Mouse (Mus musculus): ENCODE measurements around the gene Ulk3. TPM values are rescaled to one million over a fixed set of nuclear protein-coding genes. Genes with fewer than 3 reads are reported as not detected.

Gene Ulk3
- polyA plus RNA-seq, 1 experiment from 2014 or later: 21.6 TPM

DNA sequence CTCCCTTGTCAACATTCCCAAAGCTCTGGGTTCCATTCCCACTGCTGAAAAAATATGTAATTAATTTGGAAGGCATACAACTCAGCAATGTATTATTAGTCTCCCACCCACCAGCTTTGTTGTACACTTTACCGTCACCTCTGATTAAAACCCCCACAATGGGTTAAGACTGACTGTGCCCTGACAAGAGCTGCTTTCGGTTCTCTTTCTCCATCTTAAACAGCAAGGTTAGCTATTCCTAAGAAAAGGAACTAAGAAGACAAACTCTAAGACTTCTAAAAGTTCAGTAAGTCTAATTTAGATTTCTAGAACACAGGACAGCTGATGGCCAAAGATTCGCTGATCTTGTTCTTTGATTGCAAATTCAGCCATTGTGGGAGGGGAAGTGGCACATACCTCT is 32.0 kb upstream of the Ulk3 start:
- Histone ChIP-seq H3K4me1 (peaks cover 23% of the 10 kb centered on the region), H3K27me3 (no peaks in the 10 kb centered on the region), H3K36me3 (no peaks in the 10 kb centered on the region), H3K9me3 (no peaks in the 10 kb centered on the region), H3K4me2 (replicated peaks) (no peak overlapping the region), H3K27ac (replicated peaks) (no peak overlapping the region), H3K9ac (replicated peaks) (no peak overlapping the region), H3K4me3 (no peak overlapping the region)
- no peak for ATAC-seq (ENCODE audit: low FRiP score, low read depth)
- WGBS: 77% methylated on average over 3 of the region's 3 CpGs

DNA sequence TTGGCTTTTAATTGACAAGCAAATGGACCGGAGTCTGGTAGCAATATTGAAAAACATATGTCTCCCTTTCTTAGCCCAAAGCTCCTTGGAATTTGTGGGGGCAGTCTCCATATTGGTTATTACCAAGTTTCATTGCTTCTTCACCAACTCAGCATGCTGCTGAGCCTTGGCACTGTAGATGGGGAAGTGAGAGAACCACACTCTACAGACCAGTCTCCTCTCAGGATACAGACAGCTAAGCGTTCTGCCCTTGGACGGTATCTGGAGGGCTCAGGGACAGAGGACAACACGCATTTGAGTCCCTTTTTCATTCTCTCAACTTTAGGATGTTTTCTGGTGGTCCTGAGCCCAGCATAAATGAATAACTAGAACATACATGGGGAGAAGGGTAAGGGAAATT is 30.6 kb upstream of the Ulk3 start:
- Histone ChIP-seq H3K9ac (replicated peaks) (no peak overlapping the region), H3K27ac (replicated peaks) (no peak overlapping the region), H3K4me1 (peaks cover 29% of the 10 kb centered on the region), H3K9me3 (no peaks in the 10 kb centered on the region), H3K36me3 (no peaks in the 10 kb centered on the region), H3K4me2 (replicated peaks) (no peak overlapping the region), H3K27me3 (no peaks in the 10 kb centered on the region), H3K4me3 (no peak overlapping the region)
- WGBS: 83% methylated on average over 4 of the region's 4 CpGs
- no peak for ATAC-seq (ENCODE audit: low FRiP score, low read depth)

DNA sequence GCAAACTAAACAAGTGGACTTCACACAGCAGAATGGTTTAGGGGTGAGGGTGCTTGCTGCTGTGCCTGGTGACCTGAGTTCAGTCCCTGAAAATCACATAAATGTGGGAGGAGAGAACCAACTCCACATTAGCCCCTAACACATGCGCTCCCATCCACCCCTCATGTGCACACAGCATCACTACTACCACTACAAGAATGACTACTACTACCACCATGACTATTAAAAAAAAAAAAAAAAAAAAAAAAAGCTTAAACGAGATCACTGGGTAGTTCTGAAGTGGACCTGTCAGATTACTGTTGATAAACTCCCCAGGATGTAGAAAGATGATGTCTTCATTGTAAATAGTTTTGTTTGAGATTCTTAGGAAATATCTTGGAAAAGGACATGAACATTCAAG is 29.7 kb upstream of the Ulk3 start:
- no peaks in the 10 kb centered on the region for H3K27me3 ChIP-seq
- no peaks in the 10 kb centered on the region for H3K9me3 ChIP-seq
- peaks cover 22% of the 10 kb centered on the region for H3K4me1 ChIP-seq
- H3K4me2 ChIP-seq (replicated peaks): no peak overlapping the region
- H3K36me3 ChIP-seq: no peaks in the 10 kb centered on the region
- H3K27ac ChIP-seq (replicated peaks): no peak overlapping the region
- ATAC-seq (ENCODE audit: low FRiP score, low read depth): no peak
- H3K9ac ChIP-seq (replicated peaks): no peak overlapping the region
- no peak overlapping the region for H3K4me3 ChIP-seq
- WGBS: 70% methylated on average over 2 of the region's 2 CpGs

DNA sequence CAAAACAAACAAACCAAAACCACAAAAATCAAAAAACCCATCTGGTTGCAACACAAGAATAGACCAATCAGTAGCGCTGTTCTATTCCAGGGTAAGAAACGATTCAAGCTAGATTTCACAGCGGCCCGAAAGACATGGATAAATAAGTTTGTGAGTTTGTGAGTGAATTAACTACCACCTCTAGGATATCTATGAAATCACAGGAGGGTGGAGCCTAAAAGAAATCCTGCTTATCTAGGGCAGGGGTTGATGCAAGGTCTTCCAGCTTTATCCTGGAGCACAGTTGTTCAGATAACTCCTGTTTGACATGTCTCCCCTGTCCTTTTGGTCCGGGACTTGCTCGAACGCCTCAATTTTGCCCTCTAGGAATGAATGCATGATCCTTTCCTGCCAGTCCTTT is 29.0 kb upstream of the Ulk3 start:
- 29% methylated on average over 7 of the region's 7 CpGs for WGBS

DNA sequence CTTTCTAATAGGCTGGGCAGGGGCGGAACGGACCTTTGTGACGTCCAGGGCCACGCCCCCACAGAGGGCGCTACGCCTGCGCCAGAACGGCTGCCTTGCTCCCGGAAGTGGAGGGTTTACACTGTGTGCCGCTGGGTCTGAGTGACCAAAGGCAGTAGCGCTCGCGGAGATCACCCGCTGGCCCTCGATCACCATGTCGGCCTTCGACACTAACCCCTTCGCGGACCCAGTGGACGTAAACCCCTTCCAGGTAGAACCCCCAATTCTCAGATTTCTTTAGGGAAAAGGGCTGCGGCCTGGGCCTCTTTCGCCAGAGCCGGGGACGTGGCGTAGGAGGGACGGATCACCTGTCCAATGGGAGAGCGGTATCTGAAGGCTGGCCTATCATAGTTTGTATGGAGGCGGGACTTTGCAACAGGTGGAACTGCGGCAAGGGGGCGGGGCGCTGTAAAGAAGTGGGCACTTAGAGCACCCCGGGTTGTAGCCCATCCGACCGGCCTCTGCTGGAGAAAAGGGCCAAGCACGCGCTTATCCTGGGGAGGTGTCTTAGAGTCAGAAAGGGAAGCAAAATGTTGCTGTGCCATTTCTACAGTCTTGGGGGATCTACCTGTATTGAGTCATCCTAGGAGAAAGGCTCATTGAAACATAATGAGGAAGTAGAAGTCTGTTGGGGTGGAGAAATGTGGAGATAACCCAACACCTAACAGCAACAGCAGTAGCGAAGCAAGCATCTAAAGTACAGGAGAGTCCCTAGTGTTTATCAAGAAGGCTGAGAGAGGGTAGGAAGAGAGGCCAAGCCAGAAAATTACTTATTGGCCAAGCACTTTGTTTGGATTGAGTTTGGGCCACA is 28.2 kb upstream of the Ulk3 start, which contains the start of gene Scamp2:
Gene Scamp2, plus strand, starts transcription at position 83 of the 850 bp plus-strand sequence.
- WGBS: 1% methylated on average over 37 of the region's 37 CpGs
- H3K9ac ChIP-seq (replicated peaks): peak within 1 kb of the TSS; percentile 62
- peak within 1 kb of the TSS; percentile 81 for H3K27ac ChIP-seq (replicated peaks)
- ATAC-seq (ENCODE audit: low FRiP score, low read depth): peak; percentile 99
- peak within 1 kb of the TSS; percentile 71 for H3K4me3 ChIP-seq
- H3K36me3 ChIP-seq: 0 out of 2 replicates have a peak, but pooled peaks cover under 1% of the 10 kb centered on the region
- H3K9me3 ChIP-seq: no peaks in the 10 kb centered on the region
- peaks cover 22% of the 10 kb centered on the region for H3K4me1 ChIP-seq
- peak within 1 kb of the TSS; percentile 93 for H3K4me2 ChIP-seq (replicated peaks)
- H3K27me3 ChIP-seq: no peaks in the 10 kb centered on the region

More for the DNA sequence above, 29.0 kb upstream of the Ulk3 start:
- Histone ChIP-seq H3K4me2 (replicated peaks) (peak overlapping the region; percentile 93), H3K27me3 (no peaks in the 10 kb centered on the region), H3K36me3 (no peaks in the 10 kb centered on the region), H3K4me1 (peaks cover 22% of the 10 kb centered on the region), H3K4me3 (peak overlapping the region; percentile 71), H3K9me3 (no peaks in the 10 kb centered on the region), H3K9ac (replicated peaks) (peak overlapping the region; percentile 62), H3K27ac (replicated peaks) (peak overlapping the region; percentile 81)
- no peak for ATAC-seq (ENCODE audit: low FRiP score, low read depth)

DNA sequence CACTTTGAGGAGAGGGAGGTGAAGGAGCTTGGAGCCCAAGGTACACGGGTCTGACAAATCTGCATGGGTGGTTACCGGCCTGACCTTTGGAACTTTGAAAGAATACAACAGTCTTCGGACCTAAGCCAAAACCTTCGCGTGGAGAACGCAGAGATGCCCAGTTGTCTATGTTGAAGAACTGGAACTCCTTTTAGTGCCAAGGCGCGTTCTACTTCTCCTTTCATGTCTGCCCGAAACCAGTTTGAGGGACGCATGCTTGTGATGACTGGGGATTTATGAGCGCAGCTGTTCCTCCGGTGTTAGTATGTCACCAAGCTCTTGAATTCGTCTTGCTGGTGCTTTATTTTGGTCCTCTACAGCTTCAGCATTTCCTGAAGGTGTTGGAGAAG is 27.5 kb upstream of the Ulk3 start:
- peaks cover 22% of the 10 kb centered on the region for H3K4me1 ChIP-seq
- H3K9ac ChIP-seq (replicated peaks): no peak overlapping the region
- H3K4me3 ChIP-seq: peak overlapping the region; percentile 71
- H3K27me3 ChIP-seq: no peaks in the 10 kb centered on the region
- peak overlapping the region; percentile 93 for H3K4me2 ChIP-seq (replicated peaks)
- H3K36me3 ChIP-seq: 0 out of 2 replicates have a peak, but pooled peaks cover 5% of the 10 kb centered on the region
- no peak for ATAC-seq (ENCODE audit: low FRiP score, low read depth)
- H3K9me3 ChIP-seq: no peaks in the 10 kb centered on the region
- no peak overlapping the region for H3K27ac ChIP-seq (replicated peaks)
- WGBS: 83% methylated on average over 13 of the region's 13 CpGs

DNA sequence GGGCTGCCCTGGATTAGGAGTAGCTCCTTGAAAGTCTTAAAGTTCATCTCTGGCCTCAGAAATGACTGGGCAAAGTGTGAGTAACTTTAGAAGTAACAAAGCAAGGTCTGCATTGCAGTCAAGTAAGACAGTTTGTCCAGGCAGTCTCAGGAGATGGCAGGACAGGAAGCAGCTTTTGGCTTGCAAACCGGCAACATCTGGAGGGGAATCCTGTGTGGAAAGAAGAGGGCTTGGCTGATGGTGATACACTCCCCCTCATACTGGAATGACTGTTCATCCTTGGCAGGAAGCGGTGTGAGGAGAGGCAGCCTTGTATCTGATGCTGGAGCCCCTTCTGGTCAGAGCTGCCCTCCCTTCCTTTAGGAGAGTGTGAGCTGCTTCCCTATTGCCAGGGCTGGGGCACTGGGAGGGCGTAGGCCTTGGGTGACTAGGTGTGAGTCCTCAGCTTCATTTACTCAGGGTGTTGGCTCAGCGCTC is 26.3 kb upstream of the Ulk3 start:
- Histone ChIP-seq H3K9ac (replicated peaks) (no peak overlapping the region), H3K27ac (replicated peaks) (no peak overlapping the region), H3K9me3 (no peaks in the 10 kb centered on the region), H3K4me2 (replicated peaks) (no peak overlapping the region), H3K4me1 (peaks cover 22% of the 10 kb centered on the region), H3K36me3 (0 out of 2 replicates have a peak, but pooled peaks cover 5% of the 10 kb centered on the region), H3K4me3 (no peak overlapping the region), H3K27me3 (no peaks in the 10 kb centered on the region)
- no peak for ATAC-seq (ENCODE audit: low FRiP score, low read depth)
- 81% methylated on average over 4 of the region's 4 CpGs for WGBS

DNA sequence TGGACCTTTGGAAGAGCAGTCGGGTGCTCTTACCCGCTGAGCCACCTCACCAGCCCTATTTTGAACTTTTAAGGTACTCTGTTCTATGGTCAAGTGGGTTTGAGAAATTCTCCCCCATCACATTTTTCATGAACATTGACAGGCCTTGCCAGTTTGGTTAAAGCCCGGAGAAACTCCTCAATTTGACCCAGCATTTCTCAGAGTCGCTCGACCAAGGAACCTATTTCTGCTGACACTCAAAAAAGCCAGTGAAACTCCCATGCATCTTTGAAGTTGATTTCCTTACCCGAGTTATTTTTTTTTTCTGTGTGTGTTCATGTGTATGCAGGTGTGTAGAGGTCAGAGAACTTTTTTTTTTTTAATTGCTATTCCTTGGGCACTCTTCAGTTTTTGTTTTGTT is 24.6 kb upstream of the Ulk3 start:
- H3K36me3 ChIP-seq: peaks cover 20% of the 10 kb centered on the region
- no peak for ATAC-seq (ENCODE audit: low FRiP score, low read depth)
- H3K27me3 ChIP-seq: no peaks in the 10 kb centered on the region
- WGBS: 92% methylated on average over 6 of the region's 6 CpGs
- H3K4me1 ChIP-seq: peaks cover 22% of the 10 kb centered on the region
- no peak overlapping the region for H3K4me2 ChIP-seq (replicated peaks)
- no peak overlapping the region for H3K4me3 ChIP-seq
- no peak overlapping the region for H3K27ac ChIP-seq (replicated peaks)
- H3K9ac ChIP-seq (replicated peaks): no peak overlapping the region
- H3K9me3 ChIP-seq: no peaks in the 10 kb centered on the region

DNA sequence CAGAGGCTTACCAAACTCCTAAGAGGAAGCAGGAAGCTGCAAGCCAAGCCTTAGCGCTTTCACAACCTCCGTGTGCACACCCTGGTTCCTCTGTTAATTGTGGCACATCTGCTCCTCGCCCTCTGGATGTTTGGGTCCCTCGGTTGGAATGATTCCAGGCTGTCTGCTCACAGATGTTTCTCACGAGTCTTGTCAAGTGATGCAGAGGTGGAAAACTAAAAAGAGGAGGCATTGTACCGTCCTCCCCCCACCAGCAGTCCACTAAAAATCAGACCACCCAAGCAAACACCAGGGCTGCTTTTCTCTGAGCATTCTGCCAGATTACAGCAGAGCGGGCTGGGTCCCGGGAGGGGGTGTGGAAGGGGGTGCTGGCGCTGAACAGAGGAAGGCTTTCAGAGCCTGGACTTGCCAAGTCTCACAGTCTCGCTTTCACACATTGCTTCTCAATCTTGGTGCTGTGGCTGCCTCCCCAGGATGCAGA is 23.5 kb upstream of the Ulk3 start:
- Histone ChIP-seq H3K9me3 (no peaks in the 10 kb centered on the region), H3K4me1 (peaks cover 20% of the 10 kb centered on the region), H3K27ac (replicated peaks) (no peak overlapping the region), H3K36me3 (peaks cover 28% of the 10 kb centered on the region), H3K9ac (replicated peaks) (no peak overlapping the region), H3K4me3 (no peak overlapping the region), H3K27me3 (no peaks in the 10 kb centered on the region), H3K4me2 (replicated peaks) (no peak overlapping the region)
- ATAC-seq (ENCODE audit: low FRiP score, low read depth): no peak
- WGBS: 65% methylated on average over 10 of the region's 10 CpGs

DNA sequence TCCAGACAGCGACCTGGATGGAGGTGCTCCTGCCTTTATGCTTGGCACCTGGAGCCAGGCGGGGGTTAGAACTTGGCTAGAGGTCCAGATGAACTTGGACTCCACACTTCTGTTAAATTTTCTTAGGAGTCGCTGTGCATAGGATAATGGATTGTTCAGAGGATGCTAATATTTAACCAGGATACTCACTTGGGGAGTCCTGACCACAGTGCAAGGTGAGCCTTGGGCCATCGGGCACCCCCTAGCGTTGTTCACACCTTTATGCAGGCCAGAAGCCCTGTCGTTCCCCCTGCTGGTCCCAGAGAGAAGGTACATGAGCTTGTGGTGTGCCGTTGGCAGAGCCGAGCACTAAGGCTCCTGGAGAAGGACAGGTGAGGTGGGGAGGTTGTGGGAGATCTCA is 22.4 kb upstream of the Ulk3 start:
- no peak for ATAC-seq (ENCODE audit: low FRiP score, low read depth)
- WGBS: 62% methylated on average over 8 of the region's 8 CpGs
- peaks cover 38% of the 10 kb centered on the region for H3K36me3 ChIP-seq
- peaks cover 12% of the 10 kb centered on the region for H3K4me1 ChIP-seq
- H3K9ac ChIP-seq (replicated peaks): no peak overlapping the region
- H3K27me3 ChIP-seq: no peaks in the 10 kb centered on the region
- no peak overlapping the region for H3K4me2 ChIP-seq (replicated peaks)
- H3K9me3 ChIP-seq: no peaks in the 10 kb centered on the region
- no peak overlapping the region for H3K27ac ChIP-seq (replicated peaks)
- H3K4me3 ChIP-seq: no peak overlapping the region

DNA sequence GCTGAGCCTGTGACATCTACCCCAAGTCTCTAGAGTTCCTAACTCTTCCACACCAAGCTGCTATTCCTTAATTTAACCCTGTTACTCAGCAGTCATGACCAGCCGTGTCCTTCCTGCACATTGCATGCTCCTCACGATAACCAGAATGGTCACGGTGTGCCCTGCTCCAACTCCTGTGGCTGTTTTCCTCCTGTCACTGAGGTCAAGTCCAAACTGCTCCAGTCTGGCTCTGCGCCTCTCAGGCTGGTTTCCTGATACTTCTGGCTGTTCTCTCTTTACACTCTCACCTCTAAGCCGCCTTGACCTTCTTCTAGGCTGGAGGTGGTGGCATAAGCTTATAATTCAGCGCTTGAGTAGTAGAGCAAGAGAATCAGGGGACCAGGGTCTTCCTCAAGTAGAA is 20.8 kb upstream of the Ulk3 start:
- Histone ChIP-seq H3K4me2 (replicated peaks) (no peak overlapping the region), H3K9ac (replicated peaks) (no peak overlapping the region), H3K36me3 (peaks cover 45% of the 10 kb centered on the region), H3K27ac (replicated peaks) (no peak overlapping the region), H3K27me3 (no peaks in the 10 kb centered on the region), H3K4me1 (no peaks in the 10 kb centered on the region), H3K4me3 (no peak overlapping the region), H3K9me3 (no peaks in the 10 kb centered on the region)
- 95% methylated on average over 6 of the region's 6 CpGs for WGBS
- no peak for ATAC-seq (ENCODE audit: low FRiP score, low read depth)

DNA sequence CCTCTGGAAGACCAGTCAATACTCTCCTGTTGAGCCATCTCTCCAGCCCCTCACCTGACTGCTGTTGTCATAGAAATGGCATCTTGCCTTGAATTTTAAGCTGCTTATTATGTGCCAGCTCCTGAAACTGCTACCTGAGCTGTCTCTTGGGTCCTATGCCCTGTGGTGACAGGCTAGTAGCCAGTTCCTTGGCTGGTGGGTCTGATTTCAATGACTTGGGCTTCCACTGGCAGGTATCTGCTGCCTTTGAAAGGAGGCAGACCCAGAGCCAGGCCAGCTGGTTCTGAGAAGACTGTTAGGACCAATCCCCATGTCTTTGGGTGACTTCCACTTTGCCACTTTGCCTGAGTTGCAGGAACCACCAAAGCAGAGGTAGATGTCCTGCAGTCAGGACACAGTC is 14.9 kb upstream of the Ulk3 start:
- Histone ChIP-seq H3K27ac (replicated peaks) (no peak overlapping the region), H3K4me1 (no peaks in the 10 kb centered on the region), H3K4me3 (no peak overlapping the region), H3K9me3 (no peaks in the 10 kb centered on the region), H3K9ac (replicated peaks) (no peak overlapping the region), H3K4me2 (replicated peaks) (no peak overlapping the region), H3K27me3 (no peaks in the 10 kb centered on the region), H3K36me3 (peaks cover 63% of the 10 kb centered on the region)
- ATAC-seq (ENCODE audit: low FRiP score, low read depth): no peak
